Mouse (Mus musculus): Measurements from ENCODE around the gene Stub1.

DNA sequence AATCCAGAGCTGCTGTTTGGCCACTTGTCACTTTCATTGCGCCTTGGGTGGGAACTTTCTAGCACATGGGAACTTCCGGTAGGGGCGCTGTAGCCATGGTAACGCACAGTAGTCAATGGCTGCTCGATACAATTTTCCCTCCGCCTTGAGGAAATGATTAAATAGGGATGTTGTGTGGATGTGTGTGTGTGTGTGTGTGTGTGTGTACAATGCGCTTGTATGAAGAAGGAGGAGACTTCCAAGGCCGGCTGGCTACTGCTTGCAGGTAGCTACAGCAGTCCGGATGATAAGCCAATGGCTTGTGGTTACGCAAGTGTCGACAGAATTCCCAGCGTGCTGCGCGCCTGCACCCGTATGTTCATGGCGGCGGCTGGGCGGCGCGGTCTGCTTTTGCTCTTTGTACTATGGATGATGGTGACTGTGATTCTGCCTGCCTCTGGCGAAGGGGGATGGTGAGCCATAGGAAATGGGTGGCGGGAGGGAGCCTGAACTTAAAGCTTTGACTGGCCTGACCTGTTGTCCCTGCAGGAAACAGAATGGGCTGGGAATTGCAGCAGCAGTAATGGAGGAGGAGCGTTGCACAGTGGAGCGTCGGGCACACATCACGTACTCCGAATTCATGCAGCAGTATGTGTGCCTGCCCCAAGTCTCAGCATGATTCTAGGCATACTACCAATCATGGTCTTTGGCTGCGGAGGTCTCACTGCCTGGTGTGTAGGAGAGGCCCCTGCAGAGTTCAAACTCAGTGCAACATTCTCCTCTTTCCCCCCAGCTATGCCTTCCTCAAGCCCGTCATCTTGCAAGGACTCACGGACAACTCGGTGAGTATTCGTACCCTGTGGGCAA lies 4.3 kb downstream of the Stub1 start, which contains the start of gene Jmjd8:
- TF ChIP-seq CTCF (IDR thresholded peaks at IDR 0.05; ENCODE audit: borderline replicate concordance, control insufficient read depth, extremely low read depth, insufficient read depth, low read length, poor library complexity) (0 out of 2 replicates have a peak, but pooled peaks have one; percentile 15), POLR2A (IDR thresholded peaks at IDR 0.05; ENCODE audit: control insufficient read depth, extremely low read depth, insufficient read depth, low read length, poor library complexity) (peak; percentile 71; the same call in 1 of the 2 replicates)

Measured in thymus, adult 2 months (tissue).